Mouse (Mus musculus): ENCODE data around the gene Reg4.
A peak's percentile ranks its signal among the peaks of the same experiment; 100 is the strongest.

GRCm38 (mm10) chr3:98226988-98227610 lies 5.1 kb downstream of the Reg4 start:
- TF ChIP-seq CTCF (IDR thresholded peaks at IDR 0.05; ENCODE audit: borderline replicate concordance, insufficient read depth, low read depth, low read length) (peak; percentile 88), POLR2A (IDR thresholded peaks at IDR 0.05; ENCODE audit: borderline replicate concordance, insufficient read depth, low read length) (no peak)
